Mouse (Mus musculus) brown adipose tissue, adult 24 weeks (tissue): ENCODE results near the gene Dnajc25. TPM values are rescaled to one million over a fixed set of nuclear protein-coding genes. Genes with fewer than 3 reads are reported as not detected.

Experiments
- polyA plus RNA-seq: library from polyadenylated mRNA; stranded (reverse); fragments of >200 nt; gene quantifications from 2 replicates; pipeline ENCODE4 v1.2.4, GENCODE M21; 2012; ENCODE audit not compliant: missing spikeins, insufficient read depth, insufficient read length

The Dnajc25 gene
- polyA plus RNA-seq, 1 experiment: 17.4 TPM

Other genes starting within 250 kb of the Dnajc25 start
- gene Olfr267, start 207.3 kb upstream of the Dnajc25 start, polyA plus RNA-seq: not detected in 2 replicates
- gene Ecpas, start 82.3 kb upstream of the Dnajc25 start, polyA plus RNA-seq: 34.3 and 36.3 TPM in 2 replicates
- gene Zkscan16, start 51.4 kb upstream of the Dnajc25 start, polyA plus RNA-seq: not detected in 2 replicates
- gene Ptgr1, start 7.9 kb upstream of the Dnajc25 start, polyA plus RNA-seq: 3.4 and 5.9 TPM in 2 replicates
- not detected in 2 replicates for gene Gm20503, start 8.1 kb downstream of the Dnajc25 start, polyA plus RNA-seq
- gene Gng10, start 40.0 kb downstream of the Dnajc25 start, polyA plus RNA-seq: 34.8 and 39.2 TPM in 2 replicates
- not detected in 2 replicates for gene AI481877, start 143.9 kb downstream of the Dnajc25 start, polyA plus RNA-seq
- gene Ugcg, start 194.2 kb downstream of the Dnajc25 start, polyA plus RNA-seq: 5.9 and 7.0 TPM in 2 replicates